Mouse (Mus musculus): ENCODE data around the gene Armh2.
A peak's percentile ranks its signal among the peaks of the same experiment; 100 is the strongest.

Gene Armh2

GRCm38 (mm10) chr13:24741028-24741427 lies at the start of gene Armh2:
TSS of gene Armh2 (plus strand) at chr13:24741232.
- DNase-seq, result no peak

DNA sequence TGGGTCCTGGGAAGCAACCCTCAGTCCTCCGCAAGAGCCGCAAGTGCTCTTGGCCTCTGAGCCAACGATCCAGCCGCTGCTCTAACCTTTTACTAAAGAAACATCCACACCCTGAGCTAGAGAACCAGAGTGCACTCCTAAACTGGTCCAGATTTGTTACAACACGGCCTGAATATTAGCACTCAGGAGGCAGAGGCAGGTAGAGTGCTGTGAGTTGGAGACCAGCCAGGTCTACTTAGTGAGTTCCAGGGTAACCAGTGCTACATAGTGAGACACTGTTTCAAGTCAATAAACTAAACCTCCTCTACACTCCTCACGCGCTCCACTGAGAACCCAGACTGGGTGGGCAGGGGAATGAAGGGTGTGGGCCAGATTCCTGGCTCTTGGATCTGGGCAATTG lies 47.7 kb upstream of the Armh2 start:
- no peak for DNase-seq

DNA sequence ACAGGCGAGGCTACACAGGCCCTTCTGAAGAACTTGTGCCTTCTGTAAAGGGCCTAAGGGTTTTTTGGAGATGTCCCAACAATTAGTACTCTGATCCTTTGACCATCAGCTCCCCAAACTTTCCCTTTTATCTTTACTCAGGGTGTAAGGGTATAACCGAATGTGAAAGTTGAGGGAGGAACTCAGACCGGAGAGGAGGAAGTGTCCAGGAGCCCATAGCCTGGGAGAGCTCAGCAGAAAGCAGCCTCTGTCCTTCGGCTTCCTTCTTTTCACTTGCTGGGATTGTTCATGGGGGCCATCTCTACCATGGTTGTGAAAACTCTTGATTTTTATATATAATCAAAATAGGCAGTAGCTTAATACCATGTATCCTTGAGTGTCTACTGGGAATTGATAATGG lies 42.3 kb upstream of the Armh2 start:
- no peak for DNase-seq

- DNase-seq, result no peak
Observed at GRCm38 (mm10) chr13:24702128-24702527, 38.9 kb upstream of the Armh2 start.

GRCm38 (mm10) chr13:24709656-24710396 lies 31.2 kb upstream of the Armh2 start:
- no peak for DNase-seq

DNA sequence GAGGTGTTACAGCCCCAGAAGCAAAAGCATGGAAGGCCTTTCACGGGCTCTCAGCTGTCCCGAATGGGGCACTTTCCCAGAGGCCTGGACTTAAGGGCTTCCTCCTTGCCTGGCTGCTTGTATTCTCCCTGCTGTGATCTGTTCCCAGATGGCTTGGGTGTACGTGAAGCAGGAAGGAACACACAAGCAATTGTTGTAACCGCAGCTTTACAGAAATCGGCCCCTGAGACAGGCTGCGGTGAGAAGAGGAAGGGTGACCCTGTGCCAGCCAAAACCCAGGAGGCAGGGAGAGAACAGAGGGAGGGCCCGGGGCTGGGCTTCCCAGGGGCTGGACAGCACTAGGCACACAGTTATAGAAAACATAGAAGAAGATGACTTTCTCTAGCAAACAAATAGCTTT lies 30.1 kb upstream of the Armh2 start:
- no peak for DNase-seq

- DNase-seq, result no peak
Observed at GRCm38 (mm10) chr13:24712581-24713130, 28.4 kb upstream of the Armh2 start.

- DNase-seq, result peak; percentile 80
Observed at GRCm38 (mm10) chr13:24713434-24714000, 27.5 kb upstream of the Armh2 start.

GRCm38 (mm10) chr13:24714360-24714885 lies 26.6 kb upstream of the Armh2 start:
- DNase-seq, result no peak

- DNase-seq, result no peak
Observed at GRCm38 (mm10) chr13:24715601-24716000, 25.4 kb upstream of the Armh2 start.

GRCm38 (mm10) chr13:24716441-24716840 lies 24.6 kb upstream of the Armh2 start:
- DNase-seq, result no peak

DNA sequence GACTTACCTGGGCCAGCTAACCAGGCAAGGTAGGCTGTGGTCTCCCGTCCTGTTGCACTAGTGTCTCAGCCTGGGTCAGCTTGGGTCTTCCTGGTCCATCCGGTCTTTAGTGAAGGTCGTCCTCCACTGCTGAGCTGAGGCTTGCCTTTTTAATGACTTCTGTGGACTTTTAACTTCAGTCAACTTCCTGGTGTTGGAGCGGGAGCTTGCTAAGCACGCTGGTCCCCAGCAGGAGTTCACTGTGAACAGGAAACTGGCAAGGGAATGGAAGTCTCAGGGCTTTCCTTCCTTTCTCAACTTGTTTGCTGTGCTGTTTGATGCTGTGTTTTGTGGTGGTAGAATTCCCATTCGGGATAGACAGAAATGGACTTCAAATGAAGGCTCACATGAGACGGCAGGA lies 23.4 kb upstream of the Armh2 start:
- no peak for DNase-seq

DNA sequence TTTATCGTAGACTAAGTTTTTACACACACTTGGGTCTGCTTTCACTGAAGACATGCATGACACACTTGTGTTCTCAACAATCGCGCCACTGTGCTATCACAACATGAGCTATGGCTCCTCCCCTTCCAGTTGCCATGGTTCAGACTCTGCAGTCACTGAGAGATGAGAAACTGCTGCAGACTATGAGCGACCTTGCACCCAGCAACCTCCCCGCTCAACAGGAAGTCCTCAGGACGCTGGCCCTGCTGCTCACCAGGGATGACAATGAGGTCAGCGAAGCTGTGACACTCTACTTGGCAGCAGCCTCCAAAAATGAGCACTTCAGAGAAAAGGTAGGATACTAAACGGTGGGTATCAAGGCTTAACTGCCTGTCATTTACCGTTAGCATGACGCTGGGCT lies 19.5 kb upstream of the Armh2 start:
- no peak for DNase-seq

DNA sequence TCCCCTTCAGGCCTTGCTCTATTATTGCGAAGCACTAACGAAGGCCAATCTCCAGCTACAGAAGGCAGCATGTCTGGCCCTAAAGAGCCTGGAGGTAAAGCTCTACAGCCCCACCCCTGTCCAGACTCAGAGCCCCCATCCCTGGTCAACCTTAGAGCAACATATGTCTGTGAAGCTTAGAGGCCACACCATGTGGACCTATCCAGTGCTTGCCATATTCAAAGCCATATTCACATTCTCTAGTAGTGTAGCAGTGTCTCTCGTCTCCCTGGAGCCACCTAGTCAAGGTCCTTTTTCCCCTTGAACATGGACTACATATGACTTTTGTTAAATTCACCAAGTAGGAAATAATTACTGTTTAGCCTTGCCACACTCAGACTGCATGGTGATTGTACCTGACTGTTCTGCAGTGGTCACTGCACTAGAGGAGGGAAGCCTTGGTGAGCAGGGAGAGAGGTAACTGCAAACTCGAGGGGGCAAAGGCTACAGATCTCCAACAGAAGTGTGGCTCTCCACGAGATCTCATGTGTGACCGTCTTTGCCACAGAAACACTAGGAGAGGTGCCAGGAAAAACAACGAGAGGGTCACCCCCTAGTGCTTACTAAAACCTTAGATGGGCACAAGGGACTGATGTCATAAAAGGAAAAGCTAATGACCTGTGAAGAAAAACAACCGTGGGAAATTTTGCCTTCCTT lies 17.2 kb upstream of the Armh2 start:
- peak; percentile 31 for DNase-seq

GRCm38 (mm10) chr13:24724395-24724759 lies 16.7 kb upstream of the Armh2 start:
- DNase-seq, result no peak

GRCm38 (mm10) chr13:24729128-24729527 lies 11.9 kb upstream of the Armh2 start:
- no peak for DNase-seq

GRCm38 (mm10) chr13:24734502-24734901 lies 6.5 kb upstream of the Armh2 start:
- DNase-seq, result no peak

- DNase-seq, result no peak
Observed at GRCm38 (mm10) chr13:24735608-24736131, 5.4 kb upstream of the Armh2 start.

GRCm38 (mm10) chr13:24747823-24748222 lies 6.8 kb downstream of the Armh2 start:
- DNase-seq, result no peak

DNA sequence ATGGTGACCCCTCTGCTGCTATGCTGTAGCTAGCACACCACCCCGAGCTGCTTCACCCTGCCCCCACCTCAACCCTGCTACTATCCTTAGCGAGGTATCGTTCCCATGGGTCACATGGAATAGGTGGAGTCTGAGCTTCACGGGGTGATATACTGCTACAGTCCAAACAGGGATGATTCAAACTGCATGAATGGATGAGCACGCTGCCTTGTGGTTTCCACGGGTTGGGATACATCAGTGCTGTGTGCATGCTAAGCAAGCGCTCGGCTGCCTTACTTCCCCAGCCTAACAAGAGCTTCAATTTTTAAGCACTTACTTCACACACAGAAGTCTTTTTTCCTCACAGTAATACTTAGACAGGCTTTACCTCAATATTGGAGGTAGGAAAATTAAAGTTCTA lies 9.8 kb downstream of the Armh2 start:
- no peak for DNase-seq

DNA sequence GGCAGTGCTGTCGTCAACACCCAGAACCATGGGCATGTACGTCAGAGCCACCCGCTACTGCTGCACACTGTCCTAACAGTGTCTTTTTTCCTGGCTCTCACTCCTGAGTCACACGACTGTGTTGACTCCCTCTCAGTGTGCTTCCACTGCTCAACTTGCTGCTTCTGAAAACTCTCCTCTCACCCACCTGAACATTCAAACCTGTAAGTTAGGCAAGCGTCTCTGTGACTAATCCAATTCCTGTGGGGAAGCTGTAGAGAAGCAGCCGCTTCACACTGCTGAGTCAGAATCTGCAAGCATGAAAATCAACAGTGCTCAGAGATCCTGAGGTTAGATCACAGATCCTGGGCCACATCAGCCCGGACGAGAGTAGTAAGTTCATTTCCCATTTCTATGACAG lies 10.4 kb downstream of the Armh2 start:
- no peak for DNase-seq

DNA sequence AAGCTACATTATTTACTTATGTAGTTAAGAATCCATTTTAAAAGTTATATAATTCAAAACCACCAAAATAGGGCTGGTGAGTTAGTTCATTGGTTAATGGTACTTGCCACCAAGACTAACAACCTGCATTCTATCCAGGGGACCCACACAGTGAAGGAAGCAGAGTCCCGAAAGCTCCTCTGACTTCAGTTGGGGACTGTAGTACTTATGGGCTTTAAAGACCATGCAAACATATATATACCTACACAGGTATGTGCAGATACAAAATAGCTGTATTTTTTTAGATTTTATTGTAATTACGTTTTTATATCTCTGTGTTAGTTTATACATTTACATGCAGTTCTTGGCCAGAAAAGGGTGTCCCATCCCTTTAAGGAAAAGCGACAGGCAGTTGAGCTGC lies 15.7 kb downstream of the Armh2 start:
- DNase-seq, result no peak

GRCm38 (mm10) chr13:24757820-24758564 lies 17.0 kb downstream of the Armh2 start:
- DNase-seq, result no peak

Measured in kidney, adult 11 months (tissue).